Mouse (Mus musculus) embryonic facial prominence, embryonic 11.5 days (tissue): ENCODE results near the gene Ptpn14. TPM values are rescaled to one million over a fixed set of nuclear protein-coding genes. Genes with fewer than 3 reads are reported as not detected.

ENCODE experiments used
- ATAC-seq: fragments of 200-750 bp; cut with Nextera tagmentation; replicated peaks from 2 replicates; pipeline ENCODE4 v1.8.0; 2017; ENCODE audit warnings: low read depth; ENCODE audit not compliant: insufficient number of reproducible peaks, low FRiP score, low TSS enrichment
- DNase-seq: peaks from one replicate; pipeline ENCODE4 v3.0.0-alpha.2; 2015; ENCODE audit warnings: low spot score
- H3K27ac ChIP-seq: fragments of 300-500 bp; sonication (generic); replicated peaks from 2 replicates; pipeline ENCODE4 v1.5.1; 2014; ENCODE audit warnings: mild to moderate bottlenecking, low read depth, low read length, control low read depth
- H3K27me3 ChIP-seq: fragments of 300-500 bp; sonication (generic); 2 replicates; pipeline ENCODE4 v1.6.1; 2014; ENCODE audit warnings: mild to moderate bottlenecking, low read length, moderate library complexity, mixed read lengths; ENCODE audit not compliant: control insufficient read depth, insufficient read depth
- H3K36me3 ChIP-seq: fragments of 300-500 bp; sonication (generic); replicated peaks from 2 replicates; pipeline ENCODE4 v1.6.1; 2014; ENCODE audit warnings: low read depth, mild to moderate bottlenecking, low read length, moderate library complexity, mixed read lengths; ENCODE audit not compliant: control insufficient read depth, insufficient read depth
- H3K4me1 ChIP-seq: fragments of 300-500 bp; sonication (generic); 2 replicates; pipeline ENCODE4 v1.6.1; 2014; ENCODE audit warnings: low read length, mixed read lengths; ENCODE audit not compliant: control insufficient read depth, insufficient read depth
- H3K4me2 ChIP-seq: fragments of 300-500 bp; sonication (generic); 2 replicates; pipeline ENCODE4 v1.6.1; 2014; ENCODE audit warnings: low read depth, mild to moderate bottlenecking, control low read depth, low read length, moderate library complexity
- H3K4me3 ChIP-seq: fragments of 300-500 bp; sonication (generic); 2 replicates; pipeline ENCODE4 v1.5.1; 2014; ENCODE audit warnings: low read depth, low read length, control low read depth
- H3K9ac ChIP-seq: fragments of 300-500 bp; sonication (generic); replicated peaks from 2 replicates; pipeline ENCODE4 v1.6.1; 2014; ENCODE audit warnings: mild to moderate bottlenecking, control low read depth, low read length
- H3K9me3 ChIP-seq: fragments of 300-500 bp; sonication (generic); replicated peaks from 2 replicates; pipeline ENCODE4 v1.6.1; 2016; ENCODE audit warnings: mild to moderate bottlenecking, low read length, inconsistent platforms, mixed read lengths; ENCODE audit not compliant: control insufficient read depth
- WGBS: fragments of 180-500 bp; shearing (Covaris S2); extraction: QIAGEN DNeasy Blood & Tissue Kit; methylation state at CpG from one replicate; pipeline ENCODE4 v1.1.7; 2014; 5-methylcytosine and 5-hydroxymethylcytosine counted together
- polyA plus RNA-seq: library from polyadenylated mRNA; unstranded; fragments of >200 nt; fragmentation: Nextera tagmentation; extraction: Ambion mirVana; gene quantifications from 2 replicates; pipeline ENCODE4 v1.2.1, GENCODE M21; 2014

The Ptpn14 gene
- polyA plus RNA-seq, 1 experiment from 2014 or later, result 8.0 TPM

GRCm38 (mm10) chr1:189883531-189884170, 155.6 kb downstream of the Ptpn14 start:
- ATAC-seq, result no peak
- Histone ChIP-seq H3K4me1 (no peaks in the 10 kb centered on the region), H3K36me3 (no peaks in the 10 kb centered on the region), H3K9ac (no peak overlapping the region), H3K4me3 (no peak overlapping the region), H3K4me2 (no peak overlapping the region), H3K27ac (no peak overlapping the region), H3K9me3 (no peaks in the 10 kb centered on the region), H3K27me3 (no peaks in the 10 kb centered on the region)
- peak; percentile 47 for DNase-seq
- 39% methylated on average over 18 of the region's 18 CpGs for WGBS

GRCm38 (mm10) chr1:189884951-189885350, 156.9 kb downstream of the Ptpn14 start:
- no peak overlapping the region for H3K4me2 ChIP-seq
- no peaks in the 10 kb centered on the region for H3K27me3 ChIP-seq
- H3K9me3 ChIP-seq, result no peaks in the 10 kb centered on the region
- H3K36me3 ChIP-seq, result no peaks in the 10 kb centered on the region
- H3K9ac ChIP-seq, result no peak overlapping the region; the same call in 1 of the 2 replicates
- WGBS, result 75% methylated on average over 13 of the region's 13 CpGs
- H3K4me1 ChIP-seq, result no peaks in the 10 kb centered on the region
- H3K27ac ChIP-seq, result no peak overlapping the region
- DNase-seq (no peak), ATAC-seq (no peak)
- no peak overlapping the region for H3K4me3 ChIP-seq

- H3K4me2 ChIP-seq, result no peak overlapping the region
- no peak overlapping the region for H3K4me3 ChIP-seq
- no peak for DNase-seq
- H3K36me3 ChIP-seq, result no peaks in the 10 kb centered on the region
- ATAC-seq, result no peak
- H3K27ac ChIP-seq, result no peak overlapping the region
- H3K27me3 ChIP-seq, result no peaks in the 10 kb centered on the region
- H3K9ac ChIP-seq, result no peak overlapping the region
- WGBS, result 78% methylated on average over 6 of the region's 6 CpGs
- H3K4me1 ChIP-seq, result no peaks in the 10 kb centered on the region
- H3K9me3 ChIP-seq, result no peaks in the 10 kb centered on the region
Observed at GRCm38 (mm10) chr1:189885975-189886374, 157.9 kb downstream of the Ptpn14 start.

GRCm38 (mm10) chr1:189887518-189887917, 159.4 kb downstream of the Ptpn14 start:
- Histone ChIP-seq H3K27me3 (no peaks in the 10 kb centered on the region), H3K4me1 (no peaks in the 10 kb centered on the region), H3K9ac (no peak overlapping the region), H3K4me2 (no peak overlapping the region), H3K27ac (no peak overlapping the region), H3K9me3 (no peaks in the 10 kb centered on the region), H3K36me3 (no peaks in the 10 kb centered on the region), H3K4me3 (no peak overlapping the region)
- DNase-seq (peak; percentile 74), ATAC-seq (no peak)
- WGBS, result 31% methylated on average over 7 of the region's 7 CpGs

- no peak for ATAC-seq
- Histone ChIP-seq H3K4me1 (no peaks in the 10 kb centered on the region), H3K9me3 (no peaks in the 10 kb centered on the region), H3K27ac (no peak overlapping the region), H3K4me2 (no peak overlapping the region), H3K36me3 (no peaks in the 10 kb centered on the region; the same call in 1 of the 2 replicates), H3K9ac (no peak overlapping the region), H3K27me3 (no peaks in the 10 kb centered on the region), H3K4me3 (no peak overlapping the region)
- 58% methylated on average over 10 of the region's 10 CpGs for WGBS
- no peak for DNase-seq
Observed at GRCm38 (mm10) chr1:189888749-189889148, 160.7 kb downstream of the Ptpn14 start.

GRCm38 (mm10) chr1:189894191-189894590, 166.1 kb downstream of the Ptpn14 start:
- H3K27me3 ChIP-seq, result no peaks in the 10 kb centered on the region
- WGBS, result 90% methylated on average over 9 of the region's 9 CpGs
- no peaks in the 10 kb centered on the region; the same call in none of the 2 replicates for H3K36me3 ChIP-seq
- ATAC-seq (no peak), DNase-seq (no peak)
- no peaks in the 10 kb centered on the region for H3K4me1 ChIP-seq
- no peak overlapping the region for H3K4me2 ChIP-seq
- H3K9me3 ChIP-seq, result no peaks in the 10 kb centered on the region
- no peak overlapping the region for H3K4me3 ChIP-seq
- no peak overlapping the region for H3K9ac ChIP-seq
- H3K27ac ChIP-seq, result no peak overlapping the region

- Histone ChIP-seq H3K4me2 (no peak overlapping the region), H3K27me3 (no peaks in the 10 kb centered on the region), H3K4me1 (no peaks in the 10 kb centered on the region), H3K4me3 (no peak overlapping the region), H3K36me3 (no peaks in the 10 kb centered on the region; the same call in none of the 2 replicates), H3K27ac (no peak overlapping the region), H3K9ac (no peak overlapping the region), H3K9me3 (no peaks in the 10 kb centered on the region)
- no peak for DNase-seq
- ATAC-seq, result no peak
- WGBS, result 79% methylated on average over 9 of the region's 9 CpGs
Observed at GRCm38 (mm10) chr1:189897861-189898260, 169.8 kb downstream of the Ptpn14 start.

- no peak overlapping the region for H3K9ac ChIP-seq
- no peaks in the 10 kb centered on the region for H3K9me3 ChIP-seq
- WGBS, result 77% methylated on average over 13 of the region's 13 CpGs
- no peaks in the 10 kb centered on the region for H3K27me3 ChIP-seq
- DNase-seq (no peak), ATAC-seq (no peak)
- no peaks in the 10 kb centered on the region for H3K4me1 ChIP-seq
- no peak overlapping the region for H3K4me3 ChIP-seq
- H3K36me3 ChIP-seq, result no peaks in the 10 kb centered on the region; the same call in 1 of the 2 replicates
- H3K27ac ChIP-seq, result no peak overlapping the region
- no peak overlapping the region for H3K4me2 ChIP-seq
Observed at GRCm38 (mm10) chr1:189898708-189899107, 170.6 kb downstream of the Ptpn14 start.
